Mouse (Mus musculus): ENCODE measurements around the gene Trpc4ap. TPM values are rescaled to one million over a fixed set of nuclear protein-coding genes. Genes with fewer than 3 reads are reported as not detected.

Gene Trpc4ap
- total RNA-seq, 2 experiments from 2014 or later, result 77.6 to 84.1 TPM

- intact Hi-C loops (cut with DNase I; ENCODE audit: low total_unique reads), result loop anchor here (5.0 kb wide), 1 partner anchor 65 kb away; no protein-coding TSS in a partner anchor
- DNase-seq, result no peak
Measured at GRCm38 (mm10) chr2:155696851-155697250, 4.7 kb upstream of the Trpc4ap start.

GRCm38 (mm10) chr2:155696091-155696558 is 3.9 kb upstream of the Trpc4ap start:
- intact Hi-C loops (cut with DNase I; ENCODE audit: low total_unique reads), result loop anchor here (5.0 kb wide), 1 partner anchor 66 kb away; no protein-coding TSS in a partner anchor

GRCm38 (mm10) chr2:155695316-155695715 is 3.1 kb upstream of the Trpc4ap start:
- DNase-seq, result no peak

More at GRCm38 (mm10) chr2:155696091-155696558, 3.9 kb upstream of the Trpc4ap start:
- DNase-seq, result peak; percentile 92

GRCm38 (mm10) chr2:155694564-155694963 is 2.4 kb upstream of the Trpc4ap start:
- intact Hi-C loops (cut with DNase I; ENCODE audit: low total_unique reads), result no loop called here
- no peak for DNase-seq

More at GRCm38 (mm10) chr2:155695316-155695715, 3.1 kb upstream of the Trpc4ap start:
- intact Hi-C loops (cut with DNase I; ENCODE audit: low total_unique reads), result loop anchor here (5.0 kb wide), 1 partner anchor 67 kb away; no protein-coding TSS in a partner anchor

GRCm38 (mm10) chr2:155693136-155693535 is 952 bp upstream of the Trpc4ap start:
- DNase-seq, result no peak
- intact Hi-C loops (cut with DNase I; ENCODE audit: low total_unique reads), result no loop called here

GRCm38 (mm10) chr2:155691336-155691722 is 855 bp downstream of the Trpc4ap start:
- DNase-seq, result no peak
- intact Hi-C loops (cut with DNase I; ENCODE audit: low total_unique reads), result no loop called here

- intact Hi-C loops (cut with DNase I; ENCODE audit: low total_unique reads), result no loop called here
- no peak for DNase-seq
Measured at GRCm38 (mm10) chr2:155689211-155689610, 3.0 kb downstream of the Trpc4ap start.

GRCm38 (mm10) chr2:155687746-155688145 is 4.4 kb downstream of the Trpc4ap start:
- intact Hi-C loops (cut with DNase I; ENCODE audit: low total_unique reads), result no loop called here
- no peak for DNase-seq

- DNase-seq, result no peak
- intact Hi-C loops (cut with DNase I; ENCODE audit: low total_unique reads), result no loop called here
Measured at GRCm38 (mm10) chr2:155686572-155686971, 5.6 kb downstream of the Trpc4ap start.

- intact Hi-C loops (cut with DNase I; ENCODE audit: low total_unique reads), result no loop called here
Measured at GRCm38 (mm10) chr2:155683821-155684220, 8.4 kb downstream of the Trpc4ap start.

GRCm38 (mm10) chr2:155683137-155683536 is 9.0 kb downstream of the Trpc4ap start:
- no peak for DNase-seq
- intact Hi-C loops (cut with DNase I; ENCODE audit: low total_unique reads), result no loop called here

More at GRCm38 (mm10) chr2:155683821-155684220, 8.4 kb downstream of the Trpc4ap start:
- no peak for DNase-seq

- intact Hi-C loops (cut with DNase I; ENCODE audit: low total_unique reads), result no loop called here
Measured at GRCm38 (mm10) chr2:155681874-155682273, 10.3 kb downstream of the Trpc4ap start.

GRCm38 (mm10) chr2:155681194-155681593 is 11.0 kb downstream of the Trpc4ap start:
- DNase-seq, result no peak

More at GRCm38 (mm10) chr2:155681874-155682273, 10.3 kb downstream of the Trpc4ap start:
- DNase-seq, result no peak

GRCm38 (mm10) chr2:155680591-155680990 is 11.6 kb downstream of the Trpc4ap start:
- intact Hi-C loops (cut with DNase I; ENCODE audit: low total_unique reads), result no loop called here
- DNase-seq, result no peak

More at GRCm38 (mm10) chr2:155681194-155681593, 11.0 kb downstream of the Trpc4ap start:
- intact Hi-C loops (cut with DNase I; ENCODE audit: low total_unique reads), result no loop called here

- intact Hi-C loops (cut with DNase I; ENCODE audit: low total_unique reads), result no loop called here
- no peak for DNase-seq
Measured at GRCm38 (mm10) chr2:155679586-155680110, 12.5 kb downstream of the Trpc4ap start.

- intact Hi-C loops (cut with DNase I; ENCODE audit: low total_unique reads), result no loop called here
- DNase-seq, result no peak
Measured at GRCm38 (mm10) chr2:155675118-155675517, 17.1 kb downstream of the Trpc4ap start.

- peak; percentile 64 for DNase-seq
- intact Hi-C loops (cut with DNase I; ENCODE audit: low total_unique reads), result loop anchor here (5.0 kb wide), 1 partner anchor 89 kb away; no protein-coding TSS in a partner anchor
Measured at GRCm38 (mm10) chr2:155673546-155673945, 18.6 kb downstream of the Trpc4ap start.

GRCm38 (mm10) chr2:155671236-155671635 is 20.9 kb downstream of the Trpc4ap start:
- intact Hi-C loops (cut with DNase I; ENCODE audit: low total_unique reads), result loop anchor here (5.0 kb wide), 1 partner anchor 91 kb away; no protein-coding TSS in a partner anchor
- DNase-seq, result no peak

GRCm38 (mm10) chr2:155668461-155668860 is 23.7 kb downstream of the Trpc4ap start:
- no peak for DNase-seq
- intact Hi-C loops (cut with DNase I; ENCODE audit: low total_unique reads), result no loop called here

GRCm38 (mm10) chr2:155667881-155668280 is 24.3 kb downstream of the Trpc4ap start:
- no peak for DNase-seq
- intact Hi-C loops (cut with DNase I; ENCODE audit: low total_unique reads), result no loop called here

- intact Hi-C loops (cut with DNase I; ENCODE audit: low total_unique reads), result no loop called here
Measured at GRCm38 (mm10) chr2:155663910-155664460, 28.2 kb downstream of the Trpc4ap start.

More at GRCm38 (mm10) chr2:155663910-155664460, 28.2 kb downstream of the Trpc4ap start:
- no peak for DNase-seq
